Mouse (Mus musculus) G1E (cell line): ENCODE measurements at regions not wholly inside any gene's neighbourhood (a gene's known extent, or its start where the extent isn't known, plus 50 kb on each side); places are given as distances from the start of the nearest gene placed in this dataset.

Experiments used
- CTCF ChIP-seq: IDR thresholded peaks from 2 replicates; pipeline ENCODE4 v1.5.1; 2012; ENCODE audit warnings: low read depth, low read length, inconsistent platforms, mixed read lengths
- GATA1 ChIP-seq: IDR thresholded peaks from 2 replicates; pipeline ENCODE4 v1.6.1; 2012; ENCODE audit warnings: borderline replicate concordance, low read length, inconsistent platforms, mixed read lengths
- GATA2 ChIP-seq: IDR thresholded peaks from 2 replicates; pipeline ENCODE4 v1.6.1; 2012; ENCODE audit warnings: low read depth, low read length, inconsistent platforms, borderline replicate concordance
- POLR2AphosphoS5 ChIP-seq: IDR thresholded peaks from 2 replicates; pipeline ENCODE4 v1.6.1; 2012; ENCODE audit warnings: low read depth, low read length, inconsistent platforms; ENCODE audit not compliant: insufficient replicate concordance

DNA sequence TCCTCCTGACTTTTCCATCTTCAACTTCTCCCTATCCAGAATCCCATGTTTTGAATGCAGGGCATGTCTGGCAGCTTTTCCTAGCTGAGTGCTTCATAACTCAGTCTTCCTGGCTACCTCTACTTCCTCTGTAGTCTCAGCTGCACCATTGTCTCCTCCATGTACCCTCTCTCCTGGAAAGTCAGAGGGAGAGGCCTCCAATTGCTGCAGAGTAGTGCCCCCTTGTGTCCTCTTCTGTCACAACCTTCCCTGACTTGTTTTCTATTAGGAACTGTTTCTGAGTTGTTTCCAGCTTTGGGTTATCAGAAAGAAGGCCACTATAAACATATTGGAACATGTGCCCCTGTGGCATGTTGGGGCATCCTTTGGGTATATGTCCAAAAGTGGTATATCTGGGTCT is 159.3 kb downstream of the Stard3nl start:
- peak; percentile 55 for TF ChIP-seq CTCF
- no peak for TF ChIP-seq GATA1
- no peak for TF ChIP-seq GATA2
- no peak for TF ChIP-seq POLR2AphosphoS5
